Mouse (Mus musculus): ENCODE results near the gene Pcsk2.

DNA sequence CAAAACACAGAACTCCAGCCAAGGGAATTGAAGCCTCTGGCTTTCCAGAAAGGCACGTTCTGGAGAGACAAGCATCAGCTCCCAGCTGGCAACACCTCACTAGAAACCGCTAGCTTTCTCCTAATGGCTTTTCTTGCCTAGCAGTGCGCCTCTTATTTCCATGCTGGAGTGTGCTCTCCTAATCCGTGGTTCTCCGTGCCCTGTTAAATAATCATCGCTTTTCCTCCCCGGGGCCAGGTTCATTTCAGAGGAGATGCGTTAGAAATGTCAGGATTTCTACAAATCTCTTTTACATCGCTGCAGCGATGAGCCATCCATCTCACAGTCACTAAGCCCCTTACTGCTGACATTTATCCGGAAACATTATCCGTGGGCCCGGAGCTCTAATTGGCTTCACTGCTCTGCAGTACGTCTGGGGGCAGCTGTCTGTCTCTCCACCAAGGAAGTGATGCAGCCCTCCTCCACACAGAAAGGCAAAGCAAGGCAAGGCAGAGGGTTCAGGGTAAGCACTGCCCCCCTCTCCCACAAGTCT lies 150.1 kb downstream of the Pcsk2 start:
- TF ChIP-seq CTCF (IDR thresholded peaks at IDR 0.05; ENCODE audit: insufficient read depth, low read length) (no peak), POLR2A (IDR thresholded peaks at IDR 0.05; ENCODE audit: borderline replicate concordance, extremely low read depth, low read depth, low read length) (no peak)

Data from lung, adult 2 months (tissue).